Mouse (Mus musculus): ENCODE results near the gene Tcl1b1. TPM values are rescaled to one million over a fixed set of nuclear protein-coding genes. Genes with fewer than 3 reads are reported as not detected.
"Not testable (repeated sequence)": the region's sequence is repeated elsewhere in the genome, so short reads cannot be mapped to it uniquely, and the experiment has no call there.

Tcl1b1 gene
- not detected in 2 replicates for polyA plus RNA-seq (2012; ENCODE audit: insufficient read depth, insufficient read length, missing spikeins)

- no peaks in the 10 kb centered on the region for H3K4me1 ChIP-seq (ENCODE audit: control insufficient read depth, insufficient read depth, low read length)
- no peak for TF ChIP-seq POLR2A (IDR thresholded peaks at IDR 0.05; ENCODE audit: borderline replicate concordance, low read depth, low read length)
- TF ChIP-seq CTCF (IDR thresholded peaks at IDR 0.05; ENCODE audit: low read depth, low read length) = no peak
- no peak within 1 kb of the TSS for H3K4me3 ChIP-seq (ENCODE audit: insufficient read depth, low read length)
- H3K27ac ChIP-seq (ENCODE audit: insufficient read depth, low read depth, low read length) = no peak within 1 kb of the TSS
These were observed at the start of gene Tcl1b1 for GRCm38 (mm10) chr12:105159390-105159789. TSS of gene Tcl1b1 (plus strand) at chr12:105159690.

GRCm38 (mm10) chr12:105109812-105110211, 49.7 kb upstream of the Tcl1b1 start:
- Histone ChIP-seq H3K4me3 (ENCODE audit: insufficient read depth, low read length) (no peak overlapping the region), H3K4me1 (ENCODE audit: control insufficient read depth, insufficient read depth, low read length) (no peaks in the 10 kb centered on the region), H3K27ac (ENCODE audit: insufficient read depth, low read depth, low read length) (no peak overlapping the region)
- TF ChIP-seq CTCF (IDR thresholded peaks at IDR 0.05; ENCODE audit: low read depth, low read length) (no peak), POLR2A (IDR thresholded peaks at IDR 0.05; ENCODE audit: borderline replicate concordance, low read depth, low read length) (no peak)

GRCm38 (mm10) chr12:105112321-105112988, 47.0 kb upstream of the Tcl1b1 start:
- no peak overlapping the region for H3K4me3 ChIP-seq (ENCODE audit: insufficient read depth, low read length)
- H3K27ac ChIP-seq (ENCODE audit: insufficient read depth, low read depth, low read length) = no peak overlapping the region
- TF ChIP-seq CTCF (IDR thresholded peaks at IDR 0.05; ENCODE audit: low read depth, low read length) = no peak
- no peak for TF ChIP-seq POLR2A (IDR thresholded peaks at IDR 0.05; ENCODE audit: borderline replicate concordance, low read depth, low read length)
- no peaks in the 10 kb centered on the region for H3K4me1 ChIP-seq (ENCODE audit: control insufficient read depth, insufficient read depth, low read length)

GRCm38 (mm10) chr12:105116648-105117047, 42.8 kb upstream of the Tcl1b1 start:
- TF ChIP-seq CTCF (IDR thresholded peaks at IDR 0.05; ENCODE audit: low read depth, low read length) (no peak), POLR2A (IDR thresholded peaks at IDR 0.05; ENCODE audit: borderline replicate concordance, low read depth, low read length) (no peak)
- no peak overlapping the region for H3K4me3 ChIP-seq (ENCODE audit: insufficient read depth, low read length)
- H3K4me1 ChIP-seq (ENCODE audit: control insufficient read depth, insufficient read depth, low read length) = no peaks in the 10 kb centered on the region
- no peak overlapping the region for H3K27ac ChIP-seq (ENCODE audit: insufficient read depth, low read depth, low read length)

- H3K4me1 ChIP-seq (ENCODE audit: control insufficient read depth, insufficient read depth, low read length) = no peaks in the 10 kb centered on the region
- TF ChIP-seq POLR2A (IDR thresholded peaks at IDR 0.05; ENCODE audit: borderline replicate concordance, low read depth, low read length) = no peak
- no peak for TF ChIP-seq CTCF (IDR thresholded peaks at IDR 0.05; ENCODE audit: low read depth, low read length)
- H3K27ac ChIP-seq (ENCODE audit: insufficient read depth, low read depth, low read length) = no peak overlapping the region
- H3K4me3 ChIP-seq (ENCODE audit: insufficient read depth, low read length) = no peak overlapping the region
These were observed 34.1 kb upstream of the Tcl1b1 start for GRCm38 (mm10) chr12:105125362-105125761.

GRCm38 (mm10) chr12:105126516-105126915, 33.0 kb upstream of the Tcl1b1 start:
- TF ChIP-seq CTCF (IDR thresholded peaks at IDR 0.05; ENCODE audit: low read depth, low read length) (no peak), POLR2A (IDR thresholded peaks at IDR 0.05; ENCODE audit: borderline replicate concordance, low read depth, low read length) (no peak)
- H3K27ac ChIP-seq (ENCODE audit: insufficient read depth, low read depth, low read length) = no peak overlapping the region

GRCm38 (mm10) chr12:105127607-105128006, 31.9 kb upstream of the Tcl1b1 start:
- no peak overlapping the region for H3K27ac ChIP-seq (ENCODE audit: insufficient read depth, low read depth, low read length)
- TF ChIP-seq POLR2A (IDR thresholded peaks at IDR 0.05; ENCODE audit: borderline replicate concordance, low read depth, low read length) (no peak), CTCF (IDR thresholded peaks at IDR 0.05; ENCODE audit: low read depth, low read length) (no peak)
- H3K4me3 ChIP-seq (ENCODE audit: insufficient read depth, low read length) = no peak overlapping the region
- no peaks in the 10 kb centered on the region for H3K4me1 ChIP-seq (ENCODE audit: control insufficient read depth, insufficient read depth, low read length)

More at GRCm38 (mm10) chr12:105126516-105126915, 33.0 kb upstream of the Tcl1b1 start:
- no peaks in the 10 kb centered on the region for H3K4me1 ChIP-seq (ENCODE audit: control insufficient read depth, insufficient read depth, low read length)
- H3K4me3 ChIP-seq (ENCODE audit: insufficient read depth, low read length) = no peak overlapping the region

GRCm38 (mm10) chr12:105129494-105130205, 29.8 kb upstream of the Tcl1b1 start:
- not testable (repeated sequence) for H3K4me3 ChIP-seq (ENCODE audit: insufficient read depth, low read length); H3K27ac ChIP-seq (ENCODE audit: insufficient read depth, low read depth, low read length)

GRCm38 (mm10) chr12:105134167-105134566, 25.3 kb upstream of the Tcl1b1 start:
- not testable (repeated sequence) for H3K4me1 ChIP-seq (ENCODE audit: control insufficient read depth, insufficient read depth, low read length); H3K27ac ChIP-seq (ENCODE audit: insufficient read depth, low read depth, low read length); H3K4me3 ChIP-seq (ENCODE audit: insufficient read depth, low read length)

More at GRCm38 (mm10) chr12:105129494-105130205, 29.8 kb upstream of the Tcl1b1 start:
- H3K4me1 ChIP-seq (ENCODE audit: control insufficient read depth, insufficient read depth, low read length) = not testable (repeated sequence)

- H3K4me1 ChIP-seq (ENCODE audit: control insufficient read depth, insufficient read depth, low read length); H3K27ac ChIP-seq (ENCODE audit: insufficient read depth, low read depth, low read length); H3K4me3 ChIP-seq (ENCODE audit: insufficient read depth, low read length): not testable (repeated sequence)
These were observed 24.7 kb upstream of the Tcl1b1 start for GRCm38 (mm10) chr12:105134826-105135225.

GRCm38 (mm10) chr12:105137729-105138128, 21.8 kb upstream of the Tcl1b1 start:
- not testable (repeated sequence) for H3K27ac ChIP-seq (ENCODE audit: insufficient read depth, low read depth, low read length); H3K4me1 ChIP-seq (ENCODE audit: control insufficient read depth, insufficient read depth, low read length); H3K4me3 ChIP-seq (ENCODE audit: insufficient read depth, low read length)

All from bone marrow macrophage, adult 2 months (primary cell).